Mouse (Mus musculus) lung, postnatal 0 days (tissue): ENCODE results near the gene Gpx7. TPM values are rescaled to one million over a fixed set of nuclear protein-coding genes. Genes with fewer than 3 reads are reported as not detected.

Source experiments
- ATAC-seq: fragments of 200-750 bp; cut with Nextera tagmentation; 2 replicates; pipeline ENCODE4 v1.8.0; 2017; ENCODE audit warnings: moderate library complexity
- DNase-seq: peaks from one replicate; pipeline ENCODE4 v3.0.0-alpha.2; 2016; ENCODE audit warnings: low spot score
- H3K27ac ChIP-seq: fragments of 300-500 bp; sonication (generic); 2 replicates; pipeline ENCODE4 v1.5.1; 2014; ENCODE audit warnings: antibody characterized with exemption, mild to moderate bottlenecking, low read length, mixed read lengths
- H3K27me3 ChIP-seq: fragments of 300-500 bp; sonication (generic); replicated peaks from 2 replicates; pipeline ENCODE4 v1.6.1; 2014; ENCODE audit warnings: low read length, mixed read lengths; ENCODE audit not compliant: insufficient read depth
- H3K36me3 ChIP-seq: fragments of 300-500 bp; sonication (generic); 2 replicates; pipeline ENCODE4 v1.6.1; 2014; ENCODE audit warnings: low read length, mixed read lengths; ENCODE audit not compliant: insufficient read depth
- H3K4me1 ChIP-seq: fragments of 300-500 bp; sonication (generic); 2 replicates; pipeline ENCODE4 v1.6.1; 2014; ENCODE audit warnings: antibody characterized with exemption, low read depth, low read length, mixed read lengths; ENCODE audit not compliant: insufficient read depth
- H3K4me2 ChIP-seq: fragments of 300-500 bp; sonication (generic); replicated peaks from 2 replicates; pipeline ENCODE4 v1.6.1; 2014; ENCODE audit warnings: low read depth, mild to moderate bottlenecking, low read length, moderate library complexity, mixed read lengths
- H3K4me3 ChIP-seq: fragments of 300-500 bp; sonication (generic); 2 replicates; pipeline ENCODE4 v1.5.1; 2014; ENCODE audit warnings: low read depth, low read length
- H3K9ac ChIP-seq: fragments of 300-500 bp; sonication (generic); replicated peaks from 2 replicates; pipeline ENCODE4 v1.6.1; 2014; ENCODE audit warnings: low read depth, mild to moderate bottlenecking
- H3K9me3 ChIP-seq: fragments of 300-500 bp; sonication (generic); 2 replicates; pipeline ENCODE4 v1.6.1; 2016; ENCODE audit warnings: low read length, mixed read lengths
- CTCF ChIP-seq: IDR thresholded peaks from 2 replicates; pipeline ENCODE4 v1.5.1; 2016; ENCODE audit warnings: antibody characterized with exemption, mild to moderate bottlenecking
- EP300 ChIP-seq: IDR thresholded peaks from 2 replicates; pipeline ENCODE4 v1.6.1; 2016; ENCODE audit warnings: antibody characterized with exemption, mild to moderate bottlenecking, control low read depth
- WGBS: fragments of 180-500 bp; shearing (Covaris S2); extraction: QIAGEN DNeasy Blood & Tissue Kit; methylation state at CpG from one replicate; pipeline ENCODE4 v1.1.7; 2014; 5-methylcytosine and 5-hydroxymethylcytosine counted together
- polyA plus RNA-seq: library from polyadenylated mRNA; unstranded; fragments of >200 nt; fragmentation: Nextera tagmentation; extraction: Ambion mirVana; gene quantifications from 2 replicates; pipeline ENCODE4 v1.2.1, GENCODE M21; 2015

Gene Gpx7
- polyA plus RNA-seq, 1 experiment from 2014 or later = 68.5 TPM

DNA sequence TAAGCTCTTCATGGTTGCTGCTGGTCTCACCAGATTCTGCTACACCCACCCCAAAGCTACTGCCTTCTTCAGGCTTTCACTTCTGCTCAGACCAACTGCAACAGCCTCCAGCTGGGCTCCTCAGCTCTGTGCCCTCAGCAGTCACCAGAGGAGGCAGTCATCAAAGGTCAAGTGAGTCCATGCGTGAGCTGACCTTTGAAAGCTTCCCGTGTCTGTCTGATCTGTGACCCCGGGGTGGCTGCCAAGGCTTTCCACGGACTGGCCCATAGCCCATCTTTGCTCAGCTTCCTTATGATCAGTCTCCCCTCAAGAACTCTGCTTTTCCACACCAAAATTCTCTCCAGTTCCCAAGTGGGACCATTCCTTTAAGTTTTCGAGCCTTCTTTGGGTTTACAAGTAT, 37.5 kb downstream of the Gpx7 start:
- Histone ChIP-seq H3K4me3 (no peak overlapping the region), H3K27ac (no peak overlapping the region), H3K4me1 (no peaks in the 10 kb centered on the region), H3K36me3 (no peaks in the 10 kb centered on the region), H3K9ac (no peak overlapping the region), H3K9me3 (no peaks in the 10 kb centered on the region), H3K4me2 (no peak overlapping the region), H3K27me3 (no peaks in the 10 kb centered on the region)
- DNase-seq (no peak), ATAC-seq (peak; percentile 28)
- WGBS = 22% methylated on average over 5 of the region's 5 CpGs
- TF ChIP-seq CTCF = no peak
- no peak for TF ChIP-seq EP300

- DNase-seq (no peak), ATAC-seq (peak; percentile 6; the same call in 1 of the 2 replicates)
- no peak for TF ChIP-seq EP300
- TF ChIP-seq CTCF = no peak
- H3K4me3 ChIP-seq = no peak overlapping the region
- no peak overlapping the region for H3K4me2 ChIP-seq
- no peaks in the 10 kb centered on the region for H3K27me3 ChIP-seq
- no peaks in the 10 kb centered on the region for H3K9me3 ChIP-seq
- H3K36me3 ChIP-seq = no peaks in the 10 kb centered on the region
- H3K27ac ChIP-seq = no peak overlapping the region
- H3K4me1 ChIP-seq = peaks cover 8% of the 10 kb centered on the region; the same call in 1 of the 2 replicates
- H3K9ac ChIP-seq = no peak overlapping the region
- 31% methylated on average over 5 of the region's 5 CpGs for WGBS
Observed at GRCm38 (mm10) chr4:108364111-108364476, 42.7 kb downstream of the Gpx7 start.

DNA sequence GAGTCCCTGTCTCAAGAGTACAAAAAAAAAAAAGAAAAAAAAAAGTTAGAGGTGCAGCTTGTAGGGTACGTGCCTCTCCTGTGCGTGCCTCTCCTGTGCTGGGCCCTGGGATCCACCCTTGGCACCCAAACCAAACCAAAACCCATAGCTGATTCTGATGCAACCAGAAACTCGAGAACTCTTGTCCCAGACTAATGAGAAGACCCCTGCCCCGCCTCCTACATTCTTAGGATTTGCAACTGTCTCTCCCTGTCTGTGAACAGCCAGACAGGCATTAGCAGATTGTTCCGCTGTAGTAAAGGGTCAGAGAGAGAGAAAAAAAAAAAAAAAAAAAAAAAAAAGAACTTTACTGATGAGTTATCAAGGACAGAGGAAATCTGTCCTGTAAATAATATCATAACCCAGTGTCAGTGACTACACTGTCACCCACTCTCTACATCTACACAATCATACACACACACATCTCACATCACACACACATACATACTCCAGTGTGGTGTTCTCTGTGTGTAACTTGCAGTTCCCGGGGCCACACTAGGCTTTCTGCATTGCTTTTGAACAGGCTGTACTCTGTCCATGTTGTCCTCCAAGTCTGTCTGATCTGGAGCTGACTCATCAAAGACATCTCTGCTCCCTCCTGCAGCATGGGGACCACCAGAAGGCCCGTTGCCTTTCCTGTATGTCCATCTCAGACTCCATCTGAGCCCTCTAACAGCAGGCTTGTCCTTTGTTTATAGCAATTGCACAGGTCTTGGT, 43.2 kb downstream of the Gpx7 start:
- DNase-seq (peak; percentile 86), ATAC-seq (peak; percentile 79)
- Histone ChIP-seq H3K4me3 (no peak overlapping the region), H3K27me3 (no peaks in the 10 kb centered on the region), H3K27ac (peak overlapping the region; percentile 60), H3K4me2 (0 out of 2 replicates have a peak overlapping the region, but pooled peaks have one; percentile 12), H3K9me3 (no peaks in the 10 kb centered on the region), H3K4me1 (peaks cover 8% of the 10 kb centered on the region; the same call in 1 of the 2 replicates), H3K36me3 (no peaks in the 10 kb centered on the region), H3K9ac (no peak overlapping the region)
- 25% methylated on average over 7 of the region's 7 CpGs for WGBS
- TF ChIP-seq EP300 = 0 out of 2 replicates have a peak, but pooled peaks have one; percentile 9
- no peak for TF ChIP-seq CTCF

DNA sequence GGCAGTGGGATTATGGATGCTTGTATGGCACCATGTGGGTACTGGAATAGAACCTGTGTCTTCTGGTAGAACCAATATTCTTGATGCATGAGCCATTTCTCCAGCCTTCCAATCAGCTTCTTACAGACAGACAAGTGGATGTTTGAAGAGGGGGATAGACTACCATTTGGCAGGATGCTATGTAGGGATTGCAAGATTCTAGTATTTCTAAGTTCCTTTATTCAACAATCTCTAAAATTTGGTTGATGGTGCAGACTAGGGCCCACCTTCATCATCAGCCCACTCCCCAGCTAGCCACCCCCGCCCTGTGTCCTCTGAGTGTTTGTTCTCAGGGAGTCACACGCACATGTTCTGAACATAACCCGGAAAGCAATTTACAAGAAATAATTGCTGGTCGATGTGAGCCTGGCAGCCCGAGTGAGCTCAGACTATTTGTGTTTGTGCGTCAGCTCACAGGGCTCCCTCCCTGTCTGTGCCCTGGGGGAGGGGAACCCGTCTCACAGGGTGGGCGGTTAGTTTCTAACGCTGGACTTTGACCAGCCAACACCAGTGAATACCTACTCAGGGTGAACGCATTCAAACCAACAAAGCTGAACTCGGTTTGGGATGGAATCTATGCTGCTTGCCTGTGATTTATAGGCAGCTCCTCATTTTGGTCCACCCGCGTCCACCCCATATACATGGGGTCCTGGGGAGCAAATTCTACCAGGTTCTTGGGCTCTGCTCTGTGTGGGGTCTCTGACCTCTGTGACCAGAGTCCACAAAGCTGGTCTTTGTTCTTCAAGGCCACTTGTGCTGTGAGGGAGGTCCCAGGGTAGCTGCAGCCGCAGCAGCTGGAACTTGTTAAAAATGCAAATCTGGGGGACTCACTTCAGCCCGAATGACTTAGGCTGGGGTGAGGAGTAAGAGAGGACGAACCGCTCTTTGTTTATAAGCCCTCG, 44.2 kb downstream of the Gpx7 start:
- Histone ChIP-seq H3K4me2 (0 out of 2 replicates have a peak overlapping the region, but pooled peaks have one; percentile 12), H3K9me3 (no peaks in the 10 kb centered on the region), H3K36me3 (no peaks in the 10 kb centered on the region), H3K9ac (no peak overlapping the region), H3K4me3 (no peak overlapping the region), H3K27ac (peak overlapping the region; percentile 60), H3K27me3 (no peaks in the 10 kb centered on the region), H3K4me1 (peaks cover 8% of the 10 kb centered on the region; the same call in 1 of the 2 replicates)
- WGBS = 11% methylated on average over 18 of the region's 18 CpGs
- DNase-seq (peak; percentile 34), ATAC-seq (peak; percentile 34)
- no peak for TF ChIP-seq EP300
- TF ChIP-seq CTCF = no peak

DNA sequence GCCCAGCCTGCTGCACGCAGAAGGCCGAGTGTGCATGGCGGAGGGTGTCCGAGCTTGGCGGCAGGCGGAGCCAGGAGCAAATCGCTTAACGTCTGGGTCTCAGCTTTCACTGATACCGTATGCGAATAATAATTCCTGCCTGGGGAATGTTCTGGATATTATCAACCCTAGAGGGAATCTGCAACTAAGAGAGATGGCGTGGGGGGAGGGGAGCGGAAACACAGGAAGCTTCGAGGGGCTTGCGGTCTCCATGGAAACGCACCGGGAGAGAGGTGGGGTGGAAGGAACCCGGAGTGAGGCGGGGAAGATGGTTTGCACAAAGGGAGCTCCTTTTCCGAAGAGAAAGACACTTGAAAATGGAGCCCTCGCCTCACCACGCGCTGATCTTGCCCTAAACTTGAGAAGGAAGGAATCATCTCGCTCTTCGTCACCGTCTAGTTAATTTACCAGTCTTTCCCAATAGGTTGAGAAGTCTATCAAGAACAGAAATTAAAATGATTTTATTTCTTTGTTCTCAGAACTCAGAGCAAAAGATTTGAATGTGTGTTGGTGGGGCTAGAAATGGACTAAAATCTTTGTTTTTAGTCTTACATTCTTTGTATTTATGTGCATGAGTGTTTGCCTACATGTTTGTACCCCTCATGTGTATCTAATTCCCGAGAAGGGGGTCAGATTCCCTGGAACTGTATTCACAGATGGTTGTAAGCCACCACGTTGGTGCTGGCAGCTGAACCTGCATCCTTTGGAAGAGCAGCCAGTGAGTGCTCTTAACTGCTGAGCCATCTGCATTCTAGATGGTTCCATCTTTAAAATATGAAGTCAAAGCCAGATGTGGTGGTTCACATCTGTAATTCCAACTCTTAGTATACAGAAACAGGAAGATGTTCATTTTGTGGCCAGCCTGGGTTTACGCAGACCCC, 46.4 kb downstream of the Gpx7 start:
- Histone ChIP-seq H3K9ac (no peak overlapping the region), H3K9me3 (no peaks in the 10 kb centered on the region), H3K4me3 (peak overlapping the region; percentile 10; the same call in 1 of the 2 replicates), H3K27ac (no peak overlapping the region), H3K4me2 (peak overlapping the region; percentile 49), H3K27me3 (no peaks in the 10 kb centered on the region), H3K36me3 (no peaks in the 10 kb centered on the region), H3K4me1 (peaks cover 8% of the 10 kb centered on the region; the same call in 1 of the 2 replicates)
- TF ChIP-seq EP300 (no peak), CTCF (peak; percentile 15; the same call in 1 of the 2 replicates)
- 9% methylated on average over 28 of the region's 28 CpGs for WGBS
- peak; percentile 15; the same call in 1 of the 2 replicates for ATAC-seq
- DNase-seq = peak; percentile 75
